Mouse (Mus musculus): ENCODE results near the gene Ppp1r11.

The Ppp1r11 gene

DNA sequence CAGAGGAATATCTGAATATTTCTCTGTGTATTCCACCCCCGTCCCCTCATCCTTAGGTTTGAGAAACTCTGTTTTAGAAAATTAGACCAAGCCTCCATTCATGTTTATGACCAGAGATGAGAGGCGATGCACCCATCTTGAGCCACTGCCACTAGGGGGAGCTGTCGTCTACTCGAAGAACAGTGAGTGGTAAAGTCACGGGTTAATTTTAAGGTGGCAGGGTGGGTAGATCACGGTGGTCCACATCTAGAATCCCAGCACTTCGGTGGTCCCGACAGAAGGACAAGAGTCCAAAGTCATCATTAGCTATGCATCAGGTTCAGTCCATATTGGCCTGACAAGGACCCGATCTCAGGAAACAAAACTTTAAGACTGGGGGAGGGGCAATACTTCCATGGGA lies 36.5 kb downstream of the Ppp1r11 start:
- DNase-seq (ENCODE audit: low read depth): peak; percentile 61

DNA sequence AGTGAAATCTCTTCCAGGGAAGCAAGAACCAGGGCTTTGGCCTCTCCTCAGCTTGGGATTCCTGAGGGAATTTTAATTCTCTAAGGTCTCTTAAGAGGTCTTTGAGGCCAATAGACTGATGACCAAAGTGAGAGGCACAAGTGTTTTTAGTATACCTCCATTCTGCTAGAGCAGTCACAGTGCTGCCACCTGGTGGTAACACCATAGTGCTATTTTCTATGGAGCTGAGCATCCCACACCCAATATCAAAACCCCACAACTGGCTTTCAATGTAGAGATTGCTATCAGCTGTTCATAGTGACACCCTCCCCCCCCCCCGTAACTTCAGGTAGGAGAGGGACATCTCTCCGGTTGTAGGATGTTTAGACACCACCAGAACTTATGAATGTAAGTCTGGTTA lies 37.4 kb downstream of the Ppp1r11 start:
- peak; percentile 75 for DNase-seq (ENCODE audit: low read depth)

DNA sequence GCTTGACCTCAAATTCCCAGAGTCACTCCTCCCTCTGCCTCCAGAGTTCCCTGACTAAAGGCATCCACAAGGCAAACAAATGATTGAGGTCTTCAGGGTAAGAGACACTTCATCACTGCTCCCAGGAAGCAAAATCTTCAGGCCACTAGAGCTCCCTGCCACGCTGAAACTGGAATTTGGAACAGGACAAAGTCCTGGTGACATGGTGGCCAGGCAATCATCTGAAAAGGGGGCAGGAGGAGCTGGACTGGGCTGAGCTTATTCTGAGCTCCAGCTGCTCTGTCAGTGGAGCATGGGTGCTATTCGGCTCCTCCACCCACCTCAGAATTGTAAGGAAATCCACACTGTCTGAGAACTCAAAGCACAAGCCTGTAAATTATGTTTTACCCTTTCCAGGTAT lies 39.5 kb downstream of the Ppp1r11 start:
- no peak for DNase-seq (ENCODE audit: low read depth)

DNA sequence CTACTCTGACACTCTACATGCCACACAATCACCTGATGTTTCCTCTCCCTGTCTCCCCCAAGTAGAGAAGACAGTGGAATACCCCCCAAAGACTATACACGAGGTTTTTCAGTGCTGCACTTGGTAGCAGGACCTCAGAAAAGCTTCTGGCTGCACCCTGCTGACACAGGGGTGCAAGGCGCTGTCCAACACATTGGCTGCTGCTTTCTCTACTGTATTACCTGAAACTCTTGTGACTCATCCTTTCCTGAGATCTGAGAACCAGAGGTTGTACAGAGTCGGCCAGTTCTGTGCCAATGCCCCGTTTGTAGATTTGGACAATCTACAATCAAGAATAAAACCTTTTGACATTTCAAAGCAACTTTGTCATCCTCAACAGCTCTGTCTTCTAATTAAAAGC lies 41.7 kb downstream of the Ppp1r11 start:
- no peak for DNase-seq (ENCODE audit: low read depth)

DNA sequence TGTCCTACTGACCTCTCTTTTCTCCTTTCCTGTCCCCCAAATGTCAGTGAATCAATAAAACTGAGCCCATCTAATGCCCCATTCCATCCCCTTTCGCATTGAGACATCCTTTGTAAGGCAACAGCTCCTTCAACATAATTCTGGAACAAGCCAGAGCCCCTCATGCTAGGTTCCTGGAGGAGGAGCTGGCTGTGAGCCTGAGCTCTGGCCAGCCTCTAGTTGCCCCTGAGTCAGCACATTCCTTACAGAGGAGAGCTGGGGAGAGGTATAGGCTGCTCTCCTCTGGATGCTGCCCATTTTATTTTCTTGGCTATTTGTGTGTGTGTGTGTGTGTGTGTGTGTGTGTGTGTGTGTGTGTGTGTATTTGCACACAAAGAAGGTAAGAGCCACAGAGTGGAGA lies 43.3 kb downstream of the Ppp1r11 start:
- no peak for DNase-seq (ENCODE audit: low read depth)

DNA sequence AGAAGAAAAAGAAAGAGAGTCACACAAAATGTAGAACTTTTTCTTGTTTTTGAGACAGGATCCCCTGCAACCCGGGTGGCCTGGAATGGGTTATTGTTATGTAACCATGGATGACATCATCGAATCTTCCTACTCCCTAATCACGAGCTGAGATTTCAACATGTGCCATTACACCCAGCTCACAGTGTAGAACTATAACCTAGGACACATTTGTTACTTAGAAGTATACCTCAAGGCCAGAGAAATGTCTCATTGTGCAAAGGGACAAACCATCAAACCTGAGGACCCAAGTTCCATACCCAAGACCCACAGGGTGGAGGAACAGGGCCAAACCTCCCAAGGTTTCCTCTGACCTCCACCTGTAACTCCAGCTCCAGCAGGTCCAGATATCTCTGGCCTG lies 47.9 kb downstream of the Ppp1r11 start:
- DNase-seq (ENCODE audit: low read depth): no peak

DNA sequence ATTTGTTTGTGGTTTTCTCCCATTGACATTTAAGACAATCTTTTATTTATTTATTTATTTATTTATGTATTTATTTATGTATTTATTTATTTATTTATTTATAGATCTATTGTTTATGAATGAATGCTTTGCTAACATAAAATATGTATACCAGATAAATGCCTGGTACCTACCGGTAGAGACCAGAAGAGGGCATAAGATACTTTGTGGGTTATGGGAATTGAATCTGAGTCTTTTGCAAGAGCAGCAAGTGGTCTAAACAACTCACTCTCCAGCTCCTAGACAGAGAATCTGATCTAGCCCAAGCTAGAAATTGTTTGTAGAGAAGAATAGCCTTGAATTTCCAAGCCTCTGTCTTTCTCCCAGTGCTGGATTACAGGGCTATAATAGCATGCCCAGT lies 50.9 kb downstream of the Ppp1r11 start:
- DNase-seq (ENCODE audit: low read depth): peak; percentile 52

DNA sequence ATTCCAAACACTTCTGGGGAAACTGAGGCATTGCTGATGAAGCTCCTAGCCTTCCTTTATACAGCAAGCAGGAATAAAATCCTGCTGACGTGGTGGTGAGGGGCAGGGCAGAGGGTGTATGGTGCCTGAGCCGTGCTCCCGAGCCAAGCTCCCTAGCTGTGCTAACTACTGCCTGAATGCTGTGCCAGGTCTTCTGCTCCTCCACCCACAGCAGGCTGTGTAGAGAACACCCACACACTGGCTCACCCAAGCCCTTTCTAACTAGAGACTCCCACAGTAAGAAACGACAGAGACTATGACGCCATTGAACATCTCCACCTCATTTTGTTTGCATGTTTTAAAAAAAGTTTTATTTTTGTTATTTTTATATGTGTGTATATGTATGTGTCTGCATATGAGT lies 51.5 kb downstream of the Ppp1r11 start:
- no peak for DNase-seq (ENCODE audit: low read depth)

DNA sequence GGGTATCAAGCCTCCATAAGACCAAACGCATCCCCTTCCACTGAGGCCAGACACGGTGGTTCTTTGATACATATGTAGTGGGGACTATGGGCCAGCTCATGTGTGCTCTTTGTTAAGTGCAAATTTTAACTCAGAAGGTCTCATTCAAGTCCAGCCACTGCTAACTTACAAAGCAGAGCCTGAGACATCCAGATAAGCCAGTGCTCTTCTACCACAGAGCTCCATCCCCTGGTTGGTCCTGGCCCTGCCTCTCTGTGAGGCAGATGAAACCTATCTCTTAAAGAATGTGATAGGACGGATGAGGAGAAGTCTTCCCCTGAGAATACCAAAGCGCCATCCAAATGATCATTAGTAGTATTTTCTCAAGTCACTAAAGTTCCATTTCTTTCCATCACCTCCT lies 52.2 kb downstream of the Ppp1r11 start:
- DNase-seq (ENCODE audit: low read depth): no peak

Data from 416B (cell line).